Mouse (Mus musculus) neural tube, embryonic 12.5 days (tissue): ENCODE measurements around the gene Gm10100. TPM values are rescaled to one million over a fixed set of nuclear protein-coding genes. Genes with fewer than 3 reads are reported as not detected.
"Not testable (repeated sequence)": the region's sequence is repeated elsewhere in the genome, so short reads cannot be mapped to it uniquely, and the experiment has no call there.

Source experiments
- ATAC-seq: fragments of 200-750 bp; cut with Nextera tagmentation; 2 replicates; pipeline ENCODE4 v1.8.0; 2017; ENCODE audit warnings: low read depth, mild to moderate bottlenecking, moderate TSS enrichment, moderate library complexity; ENCODE audit not compliant: low FRiP score
- H3K27ac ChIP-seq: fragments of 300-500 bp; sonication (generic); 2 replicates; pipeline ENCODE4 v1.5.1; 2016
- H3K27me3 ChIP-seq: fragments of 300-500 bp; sonication (generic); replicated peaks from 2 replicates; pipeline ENCODE4 v1.6.1; 2016; ENCODE audit warnings: mild to moderate bottlenecking
- H3K36me3 ChIP-seq: fragments of 300-500 bp; sonication (generic); 2 replicates; pipeline ENCODE4 v1.6.1; 2016; ENCODE audit warnings: mild to moderate bottlenecking
- H3K4me1 ChIP-seq: fragments of 300-500 bp; sonication (generic); 2 replicates; pipeline ENCODE4 v1.6.1; 2016
- H3K4me2 ChIP-seq: fragments of 300-500 bp; sonication (generic); replicated peaks from 2 replicates; pipeline ENCODE4 v1.6.1; 2016; ENCODE audit warnings: mild to moderate bottlenecking
- H3K4me3 ChIP-seq: fragments of 300-500 bp; sonication (generic); 2 replicates; pipeline ENCODE4 v1.5.1; 2016
- H3K9ac ChIP-seq: fragments of 300-500 bp; sonication (generic); 2 replicates; pipeline ENCODE4 v1.6.1; 2016; ENCODE audit warnings: mild to moderate bottlenecking
- H3K9me3 ChIP-seq: fragments of 300-500 bp; sonication (generic); 2 replicates; pipeline ENCODE4 v1.6.1; 2016; ENCODE audit warnings: mild to moderate bottlenecking
- WGBS: fragments of 180-500 bp; shearing (Covaris S2); methylation state at CpG from one replicate; pipeline ENCODE4 v1.1.7; 2016; 5-methylcytosine and 5-hydroxymethylcytosine counted together
- polyA plus RNA-seq: library from polyadenylated mRNA; unstranded; fragments of >200 nt; fragmentation: Nextera tagmentation; extraction: Ambion mirVana; gene quantifications from 2 replicates; pipeline ENCODE4 v1.2.1, GENCODE M21; 2016

The Gm10100 gene
- polyA plus RNA-seq, 1 experiment from 2014 or later, result not detected

DNA sequence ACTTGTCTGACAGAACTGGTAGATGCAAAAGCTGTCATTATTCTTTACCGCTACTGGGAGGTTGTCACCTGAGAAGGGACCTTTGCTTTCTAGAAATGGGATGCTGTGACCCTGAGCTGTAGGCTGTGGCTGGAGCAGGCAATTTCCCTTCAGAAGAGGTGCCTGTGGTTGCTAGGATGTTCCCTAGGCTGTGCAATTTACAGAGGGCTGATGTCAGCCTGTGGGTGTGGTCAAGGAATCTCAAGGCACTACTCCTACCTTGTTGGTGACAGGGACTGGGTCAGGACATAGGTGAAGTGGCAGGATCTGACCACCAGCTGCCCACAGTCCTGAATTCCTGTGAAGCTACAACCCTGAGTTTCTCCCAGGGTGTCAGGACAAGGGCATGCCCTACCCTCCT lies 43.4 kb downstream of the Gm10100 start:
- Histone ChIP-seq H3K27me3 (no peaks in the 10 kb centered on the region), H3K9me3 (no peaks in the 10 kb centered on the region), H3K4me3 (no peak overlapping the region), H3K4me2 (no peak overlapping the region), H3K4me1 (no peaks in the 10 kb centered on the region), H3K36me3 (no peaks in the 10 kb centered on the region), H3K27ac (no peak overlapping the region), H3K9ac (no peak overlapping the region)
- 90% methylated on average over 1 of the region's 1 CpGs for WGBS
- no peak for ATAC-seq

- not testable (repeated sequence) for H3K4me1 ChIP-seq, H3K4me2 ChIP-seq, H3K9me3 ChIP-seq, H3K36me3 ChIP-seq, H3K27ac ChIP-seq, H3K4me3 ChIP-seq, H3K9ac ChIP-seq, ATAC-seq, H3K27me3 ChIP-seq
- WGBS, result 38% methylated on average over 1 of the region's 1 CpGs
Measured at GRCm38 (mm10) chr10:77771225-77771624, 44.9 kb downstream of the Gm10100 start, which contains the start of gene Gm3238. Gene Gm3238, minus strand, starts transcription at chr10:77771325.

DNA sequence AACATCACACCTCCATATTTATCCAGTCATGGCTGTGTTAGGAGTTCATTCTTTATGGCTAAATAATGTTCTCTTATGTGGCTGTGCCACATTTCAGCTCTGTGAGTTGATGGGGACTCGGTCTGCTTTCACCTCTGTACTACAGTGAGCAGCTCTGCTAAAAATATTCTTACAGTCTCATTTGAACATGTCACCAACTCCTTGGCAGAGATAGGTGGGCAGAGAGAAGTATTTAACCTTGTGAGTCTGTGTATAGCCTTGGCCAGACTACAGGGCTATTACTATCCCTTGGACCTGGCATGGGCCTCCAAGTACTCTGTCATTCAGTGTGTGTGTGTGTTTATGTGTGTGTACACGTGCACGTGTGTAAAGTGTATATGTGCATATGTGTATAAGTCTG lies 45.9 kb downstream of the Gm10100 start:
- H3K36me3 ChIP-seq, H3K27ac ChIP-seq, H3K27me3 ChIP-seq, H3K4me2 ChIP-seq, H3K9me3 ChIP-seq, H3K4me3 ChIP-seq, H3K4me1 ChIP-seq, H3K9ac ChIP-seq, ATAC-seq: not testable (repeated sequence)
- 87% methylated on average over 3 of the region's 3 CpGs for WGBS

Other genes with a start within 250 kb of the Gm10100 start
- gene Fam207a, start 210.7 kb upstream of the Gm10100 start, polyA plus RNA-seq, result 46.4 and 47.4 TPM in 2 replicates
- 1.3 and 1.4 TPM in 2 replicates for gene Itgb2, start 196.2 kb upstream of the Gm10100 start, polyA plus RNA-seq
- gene Pttg1ip, start 144.8 kb upstream of the Gm10100 start, polyA plus RNA-seq, result 67.8 and 71.1 TPM in 2 replicates
- 288 and 299 TPM in 2 replicates for gene Sumo3, start 120.4 kb upstream of the Gm10100 start, polyA plus RNA-seq
- 7.6 and 11.0 TPM in 2 replicates for gene Gm49325, start 120.3 kb upstream of the Gm10100 start, polyA plus RNA-seq
- gene Ube2g2, start 104.2 kb upstream of the Gm10100 start, polyA plus RNA-seq, result 90.9 and 93.7 TPM in 2 replicates
- gene Tspear, start 39.9 kb upstream of the Gm10100 start, polyA plus RNA-seq, result 0.98 and 1.2 TPM in 2 replicates
- gene Gm19402, start 35.7 kb upstream of the Gm10100 start, polyA plus RNA-seq, result not detected in 2 replicates
- gene Gm9508, start 29.3 kb upstream of the Gm10100 start, polyA plus RNA-seq, result not detected in 2 replicates
- not detected in 2 replicates for gene Gm10272, start 19.9 kb upstream of the Gm10100 start, polyA plus RNA-seq
- gene Gm10024, start 15.0 kb upstream of the Gm10100 start, polyA plus RNA-seq, result not detected in 2 replicates
- not detected in 2 replicates for gene Gm10142, start 10.7 kb upstream of the Gm10100 start, polyA plus RNA-seq
- gene Krtap12-1, start 5.9 kb upstream of the Gm10100 start, polyA plus RNA-seq, result not detected in 2 replicates
- not detected in 2 replicates for gene Gm18596, start 16.2 kb downstream of the Gm10100 start, polyA plus RNA-seq
- gene Gm9736, start 24.9 kb downstream of the Gm10100 start, polyA plus RNA-seq, result not detected in 2 replicates
- gene Gm3233, start 33.2 kb downstream of the Gm10100 start, polyA plus RNA-seq, result not detected in 2 replicates
- not detected in 2 replicates for gene Gm3238, start 44.8 kb downstream of the Gm10100 start, polyA plus RNA-seq
- gene Gm7138, start 50.5 kb downstream of the Gm10100 start, polyA plus RNA-seq, result not detected in 2 replicates
- not detected in 2 replicates for gene Gm3250, start 56.1 kb downstream of the Gm10100 start, polyA plus RNA-seq
- not detected in 2 replicates for gene Gm7137, start 61.7 kb downstream of the Gm10100 start, polyA plus RNA-seq
- gene Gm9639, start 68.6 kb downstream of the Gm10100 start, polyA plus RNA-seq, result not detected in 2 replicates
- not detected in 2 replicates for gene Gm19668, start 72.6 kb downstream of the Gm10100 start, polyA plus RNA-seq
- gene Gm9507, start 85.4 kb downstream of the Gm10100 start, polyA plus RNA-seq, result not detected in 2 replicates
- not detected in 2 replicates for gene Gm2696, start 88.2 kb downstream of the Gm10100 start, polyA plus RNA-seq
- gene Krtap10-4, start 100.6 kb downstream of the Gm10100 start, polyA plus RNA-seq, result not detected in 2 replicates
- gene Krtap10-10, start 109.5 kb downstream of the Gm10100 start, polyA plus RNA-seq, result not detected in 2 replicates
- gene Gm36176, start 120.3 kb downstream of the Gm10100 start, polyA plus RNA-seq, result not detected in 2 replicates
- gene Gm10318, start 126.4 kb downstream of the Gm10100 start, polyA plus RNA-seq, result not detected in 2 replicates
- gene Gm3285, start 135.5 kb downstream of the Gm10100 start, polyA plus RNA-seq, result not detected in 2 replicates
- 8.0 and 8.4 TPM in 2 replicates for gene Lrrc3, start 176.1 kb downstream of the Gm10100 start, polyA plus RNA-seq
- 2.2 and 3.0 TPM in 2 replicates for gene Trpm2, start 244.1 kb downstream of the Gm10100 start, polyA plus RNA-seq